Mouse (Mus musculus): ENCODE measurements around the gene Nectin3. TPM values are rescaled to one million over a fixed set of nuclear protein-coding genes. Genes with fewer than 3 reads are reported as not detected.

The Nectin3 gene
- polyA plus RNA-seq (2016; fragmentation: Nextera tagmentation; extraction: Ambion mirVana): 51.0 and 66.5 TPM in 2 replicates

GRCm38 (mm10) chr16:46498421-46498789 is at the start of gene Nectin3:
Gene Nectin3, minus strand, starts transcription at chr16:46498525.
- Histone ChIP-seq H3K4me2 (replicated peaks) (peak within 1 kb of the TSS; percentile 81), H3K9me3 (no peaks in the 10 kb centered on the region), H3K36me3 (no peaks in the 10 kb centered on the region), H3K4me3 (peak within 1 kb of the TSS; percentile 94), H3K27me3 (no peaks in the 10 kb centered on the region), H3K27ac (replicated peaks) (peak within 1 kb of the TSS; percentile 95), H3K4me1 (peaks cover 21% of the 10 kb centered on the region), H3K9ac (replicated peaks) (peak within 1 kb of the TSS; percentile 95)
- ATAC-seq (ENCODE audit: low FRiP score, low read depth): no peak
- 5% methylated on average over 4 of the region's 4 CpGs for WGBS

GRCm38 (mm10) chr16:46538092-46538491 is 39.8 kb upstream of the Nectin3 start:
- Histone ChIP-seq H3K4me3 (no peak overlapping the region), H3K9ac (replicated peaks) (no peak overlapping the region), H3K36me3 (no peaks in the 10 kb centered on the region), H3K27me3 (no peaks in the 10 kb centered on the region), H3K27ac (replicated peaks) (no peak overlapping the region), H3K4me2 (replicated peaks) (no peak overlapping the region), H3K4me1 (no peaks in the 10 kb centered on the region), H3K9me3 (no peaks in the 10 kb centered on the region)
- ATAC-seq (ENCODE audit: low FRiP score, low read depth): no peak
- WGBS: 75% methylated on average over 3 of the region's 3 CpGs

GRCm38 (mm10) chr16:46532465-46533254 is 34.3 kb upstream of the Nectin3 start:
- Histone ChIP-seq H3K9ac (replicated peaks) (no peak overlapping the region), H3K4me2 (replicated peaks) (no peak overlapping the region), H3K36me3 (no peaks in the 10 kb centered on the region), H3K9me3 (no peaks in the 10 kb centered on the region), H3K27ac (replicated peaks) (no peak overlapping the region), H3K27me3 (no peaks in the 10 kb centered on the region), H3K4me1 (peaks cover 5% of the 10 kb centered on the region), H3K4me3 (no peak overlapping the region)
- WGBS: 83% methylated on average over 5 of the region's 5 CpGs
- ATAC-seq (ENCODE audit: low FRiP score, low read depth): no peak

- no peaks in the 10 kb centered on the region for H3K36me3 ChIP-seq
- no peak overlapping the region for H3K4me2 ChIP-seq (replicated peaks)
- no peak overlapping the region for H3K27ac ChIP-seq (replicated peaks)
- peak; percentile 96 for ATAC-seq (ENCODE audit: low FRiP score, low read depth)
- peaks cover 5% of the 10 kb centered on the region for H3K4me1 ChIP-seq
- H3K4me3 ChIP-seq: no peak overlapping the region
- no peaks in the 10 kb centered on the region for H3K27me3 ChIP-seq
- H3K9me3 ChIP-seq: no peaks in the 10 kb centered on the region
- H3K9ac ChIP-seq (replicated peaks): no peak overlapping the region
- 43% methylated on average over 3 of the region's 3 CpGs for WGBS
Measured at GRCm38 (mm10) chr16:46531023-46531422, 32.7 kb upstream of the Nectin3 start.

- Histone ChIP-seq H3K36me3 (no peaks in the 10 kb centered on the region), H3K9ac (replicated peaks) (no peak overlapping the region), H3K27me3 (no peaks in the 10 kb centered on the region), H3K9me3 (no peaks in the 10 kb centered on the region), H3K4me2 (replicated peaks) (no peak overlapping the region), H3K4me3 (no peak overlapping the region), H3K27ac (replicated peaks) (no peak overlapping the region), H3K4me1 (no peaks in the 10 kb centered on the region)
- 60% methylated on average over 5 of the region's 5 CpGs for WGBS
- ATAC-seq (ENCODE audit: low FRiP score, low read depth): no peak
Measured at GRCm38 (mm10) chr16:46520885-46521417, 22.6 kb upstream of the Nectin3 start.

- Histone ChIP-seq H3K4me2 (replicated peaks) (no peak overlapping the region), H3K4me3 (no peak overlapping the region), H3K36me3 (no peaks in the 10 kb centered on the region), H3K27ac (replicated peaks) (no peak overlapping the region), H3K27me3 (no peaks in the 10 kb centered on the region), H3K4me1 (no peaks in the 10 kb centered on the region), H3K9me3 (no peaks in the 10 kb centered on the region), H3K9ac (replicated peaks) (no peak overlapping the region)
- 96% methylated on average over 2 of the region's 2 CpGs for WGBS
- no peak for ATAC-seq (ENCODE audit: low FRiP score, low read depth)
Measured at GRCm38 (mm10) chr16:46519606-46520005, 21.3 kb upstream of the Nectin3 start.

GRCm38 (mm10) chr16:46507944-46508333 is 9.6 kb upstream of the Nectin3 start:
- 94% methylated on average over 3 of the region's 3 CpGs for WGBS
- no peak overlapping the region for H3K9ac ChIP-seq (replicated peaks)
- no peak overlapping the region for H3K27ac ChIP-seq (replicated peaks)
- H3K4me1 ChIP-seq: no peaks in the 10 kb centered on the region
- no peak overlapping the region for H3K4me3 ChIP-seq
- no peaks in the 10 kb centered on the region for H3K36me3 ChIP-seq
- no peak overlapping the region for H3K4me2 ChIP-seq (replicated peaks)
- ATAC-seq (ENCODE audit: low FRiP score, low read depth): no peak
- H3K9me3 ChIP-seq: no peaks in the 10 kb centered on the region
- no peaks in the 10 kb centered on the region for H3K27me3 ChIP-seq

- Histone ChIP-seq H3K36me3 (no peaks in the 10 kb centered on the region), H3K4me2 (replicated peaks) (no peak overlapping the region), H3K27me3 (no peaks in the 10 kb centered on the region), H3K4me3 (no peak overlapping the region), H3K9me3 (no peaks in the 10 kb centered on the region), H3K9ac (replicated peaks) (no peak overlapping the region), H3K27ac (replicated peaks) (no peak overlapping the region), H3K4me1 (peaks cover 1% of the 10 kb centered on the region; the same call in 1 of the 2 replicates)
- 45% methylated on average over 3 of the region's 3 CpGs for WGBS
- ATAC-seq (ENCODE audit: low FRiP score, low read depth): no peak
Measured at GRCm38 (mm10) chr16:46507260-46507943, 9.1 kb upstream of the Nectin3 start.

- H3K9ac ChIP-seq (replicated peaks): no peak overlapping the region
- peaks cover 4% of the 10 kb centered on the region; the same call in 1 of the 2 replicates for H3K4me1 ChIP-seq
- H3K27ac ChIP-seq (replicated peaks): no peak overlapping the region
- H3K36me3 ChIP-seq: no peaks in the 10 kb centered on the region
- no peak overlapping the region for H3K4me3 ChIP-seq
- ATAC-seq (ENCODE audit: low FRiP score, low read depth): no peak
- H3K4me2 ChIP-seq (replicated peaks): no peak overlapping the region
- no peaks in the 10 kb centered on the region for H3K9me3 ChIP-seq
- no peaks in the 10 kb centered on the region for H3K27me3 ChIP-seq
- WGBS: 86% methylated on average over 4 of the region's 4 CpGs
Measured at GRCm38 (mm10) chr16:46504006-46504405, 5.7 kb upstream of the Nectin3 start.

- no peak for ATAC-seq (ENCODE audit: low FRiP score, low read depth)
- Histone ChIP-seq H3K27ac (replicated peaks) (no peak overlapping the region), H3K4me1 (peaks cover 11% of the 10 kb centered on the region), H3K27me3 (no peaks in the 10 kb centered on the region), H3K9me3 (no peaks in the 10 kb centered on the region), H3K36me3 (no peaks in the 10 kb centered on the region), H3K4me2 (replicated peaks) (no peak overlapping the region), H3K9ac (replicated peaks) (no peak overlapping the region), H3K4me3 (no peak overlapping the region)
- 78% methylated on average over 2 of the region's 2 CpGs for WGBS
Measured at GRCm38 (mm10) chr16:46502311-46502710, 4.0 kb upstream of the Nectin3 start.

- no peaks in the 10 kb centered on the region for H3K36me3 ChIP-seq
- 54% methylated on average over 3 of the region's 3 CpGs for WGBS
- no peaks in the 10 kb centered on the region for H3K9me3 ChIP-seq
- no peak overlapping the region for H3K27ac ChIP-seq (replicated peaks)
- H3K9ac ChIP-seq (replicated peaks): no peak overlapping the region
- H3K4me3 ChIP-seq: no peak overlapping the region
- no peaks in the 10 kb centered on the region for H3K27me3 ChIP-seq
- H3K4me2 ChIP-seq (replicated peaks): no peak overlapping the region
- H3K4me1 ChIP-seq: peaks cover 11% of the 10 kb centered on the region
- no peak for ATAC-seq (ENCODE audit: low FRiP score, low read depth)
Measured at GRCm38 (mm10) chr16:46500759-46501158, 2.4 kb upstream of the Nectin3 start.

- peak overlapping the region; percentile 95 for H3K9ac ChIP-seq (replicated peaks)
- peaks cover 21% of the 10 kb centered on the region for H3K4me1 ChIP-seq
- H3K4me3 ChIP-seq: peak overlapping the region; percentile 94
- ATAC-seq (ENCODE audit: low FRiP score, low read depth): no peak
- H3K27ac ChIP-seq (replicated peaks): peak overlapping the region; percentile 95
- H3K9me3 ChIP-seq: no peaks in the 10 kb centered on the region
- peak overlapping the region; percentile 81 for H3K4me2 ChIP-seq (replicated peaks)
- no peaks in the 10 kb centered on the region for H3K27me3 ChIP-seq
- under 1% methylated on average over 32 of the region's 32 CpGs for WGBS
- no peaks in the 10 kb centered on the region for H3K36me3 ChIP-seq
Measured at GRCm38 (mm10) chr16:46497686-46498420, 472 bp downstream of the Nectin3 start.
